Mouse (Mus musculus) splenic B cell, adult 2 months (primary cell): ENCODE measurements at regions not wholly inside any gene's neighbourhood (a gene's known extent, or its start where the extent isn't known, plus 50 kb on each side); places are given as distances from the start of the nearest gene placed in this dataset.
"Not testable (repeated sequence)": the region's sequence is repeated elsewhere in the genome, so short reads cannot be mapped to it uniquely, and the experiment has no call there.

Source experiments
- DNase-seq: peaks from one replicate; pipeline ENCODE4 v3.0.0-alpha.2; 2011; ENCODE audit warnings: low read depth, low spot score
- H3K27me3 ChIP-seq: 2 replicates; pipeline ENCODE4 v1.6.1; 2012; ENCODE audit warnings: mild to moderate bottlenecking, low read length, moderate library complexity, mixed read lengths; ENCODE audit not compliant: control insufficient read depth, poor library complexity, insufficient read depth, severe bottlenecking
- H3K36me3 ChIP-seq: 2 replicates; pipeline ENCODE4 v1.6.1; 2012; ENCODE audit warnings: mild to moderate bottlenecking, low read length, moderate library complexity, mixed read lengths; ENCODE audit not compliant: control insufficient read depth, poor library complexity, insufficient read depth, severe bottlenecking

GRCm38 (mm10) chr1:35913551-35913950 is 154.6 kb upstream of the Hs6st1 start:
- H3K36me3 ChIP-seq = no peaks in the 10 kb centered on the region
- no peaks in the 10 kb centered on the region for H3K27me3 ChIP-seq
- DNase-seq = no peak

GRCm38 (mm10) chr1:35914175-35914574 is 154.0 kb upstream of the Hs6st1 start:
- not testable (repeated sequence) for DNase-seq, H3K36me3 ChIP-seq, H3K27me3 ChIP-seq

- no peaks in the 10 kb centered on the region for H3K27me3 ChIP-seq
- no peak for DNase-seq
- no peaks in the 10 kb centered on the region for H3K36me3 ChIP-seq
Observed at GRCm38 (mm10) chr1:35915526-35915925, 152.7 kb upstream of the Hs6st1 start.

GRCm38 (mm10) chr1:35919840-35920734 is 148.1 kb upstream of the Hs6st1 start:
- Histone ChIP-seq H3K27me3 (no peaks in the 10 kb centered on the region), H3K36me3 (no peaks in the 10 kb centered on the region)
- no peak for DNase-seq

- no peak for DNase-seq
- Histone ChIP-seq H3K36me3 (no peaks in the 10 kb centered on the region), H3K27me3 (no peaks in the 10 kb centered on the region)
Observed at GRCm38 (mm10) chr1:35924796-35925195, 143.4 kb upstream of the Hs6st1 start.

- DNase-seq = no peak
- Histone ChIP-seq H3K27me3 (no peaks in the 10 kb centered on the region), H3K36me3 (no peaks in the 10 kb centered on the region)
Observed at GRCm38 (mm10) chr1:35925301-35925700, 142.9 kb upstream of the Hs6st1 start.

GRCm38 (mm10) chr1:35926191-35927048 is 141.8 kb upstream of the Hs6st1 start:
- DNase-seq = no peak
- no peaks in the 10 kb centered on the region for H3K36me3 ChIP-seq

GRCm38 (mm10) chr1:35927049-35927415 is 141.2 kb upstream of the Hs6st1 start:
- no peak for DNase-seq

More at GRCm38 (mm10) chr1:35926191-35927048, 141.8 kb upstream of the Hs6st1 start:
- no peaks in the 10 kb centered on the region for H3K27me3 ChIP-seq

GRCm38 (mm10) chr1:35930351-35930750 is 137.8 kb upstream of the Hs6st1 start:
- DNase-seq = no peak
- Histone ChIP-seq H3K36me3 (no peaks in the 10 kb centered on the region), H3K27me3 (no peaks in the 10 kb centered on the region)

More at GRCm38 (mm10) chr1:35927049-35927415, 141.2 kb upstream of the Hs6st1 start:
- Histone ChIP-seq H3K36me3 (no peaks in the 10 kb centered on the region), H3K27me3 (no peaks in the 10 kb centered on the region)

- Histone ChIP-seq H3K36me3 (no peaks in the 10 kb centered on the region), H3K27me3 (no peaks in the 10 kb centered on the region)
- no peak for DNase-seq
Observed at GRCm38 (mm10) chr1:35931056-35931455, 137.1 kb upstream of the Hs6st1 start.

GRCm38 (mm10) chr1:35933511-35933910 is 134.7 kb upstream of the Hs6st1 start:
- Histone ChIP-seq H3K36me3 (no peaks in the 10 kb centered on the region), H3K27me3 (no peaks in the 10 kb centered on the region)
- no peak for DNase-seq

GRCm38 (mm10) chr1:35935099-35935651 is 133.0 kb upstream of the Hs6st1 start:
- no peaks in the 10 kb centered on the region for H3K36me3 ChIP-seq
- H3K27me3 ChIP-seq = no peaks in the 10 kb centered on the region
- DNase-seq = no peak

GRCm38 (mm10) chr1:35936362-35937093 is 131.7 kb upstream of the Hs6st1 start:
- H3K36me3 ChIP-seq = no peaks in the 10 kb centered on the region
- DNase-seq = no peak
- H3K27me3 ChIP-seq = no peaks in the 10 kb centered on the region

GRCm38 (mm10) chr1:35940236-35940635 is 128.0 kb upstream of the Hs6st1 start:
- H3K36me3 ChIP-seq = no peaks in the 10 kb centered on the region
- DNase-seq = no peak

More at GRCm38 (mm10) chr1:35940236-35940635, 128.0 kb upstream of the Hs6st1 start:
- H3K27me3 ChIP-seq = no peaks in the 10 kb centered on the region
